Mouse (Mus musculus) gastrocnemius, postnatal 10 days (tissue): ENCODE measurements around the gene Sema4b. TPM values are rescaled to one million over a fixed set of nuclear protein-coding genes. Genes with fewer than 3 reads are reported as not detected.

Experiments used
- DNase-seq: peaks from one replicate; pipeline ENCODE4 v3.0.0; 2021; ENCODE audit warnings: mixed read lengths
- total RNA-seq, 2 experiments: library from RNA; stranded (reverse); gene quantifications; 2 replicates each; pipeline ENCODE4 v1.2.3; 2021

Sema4b gene
- total RNA-seq, 2 experiments from 2014 or later: 2.9 to 4.2 TPM

GRCm38 (mm10) chr7:80268897-80269750, 82.5 kb downstream of the Sema4b start, which contains the start of gene Vps33b:
Gene Vps33b (plus strand): TSS chr7:80269649.
- DNase-seq: peak; percentile 99

- peak; percentile 44 for DNase-seq
Measured at GRCm38 (mm10) chr7:80269751-80270255, 83.2 kb downstream of the Sema4b start.

- DNase-seq: no peak
Measured at GRCm38 (mm10) chr7:80273456-80273855, 86.8 kb downstream of the Sema4b start.

Other genes with a start within 250 kb of the Sema4b start
- gene Zfp710, start 162.0 kb upstream of the Sema4b start, total RNA-seq: 10 to 100 TPM; 14.2 to 16.7 TPM
- gene Idh2, start 71.4 kb upstream of the Sema4b start, total RNA-seq: 100 to 1,000 TPM; 244 to 271 TPM
- gene Cib1, start 46.0 kb downstream of the Sema4b start, total RNA-seq: 10 to 100 TPM; 10.7 to 12.5 TPM
- 1 to 10 TPM; 1.8 to 2.1 TPM for gene Gdpgp1, start 46.0 kb downstream of the Sema4b start, total RNA-seq
- gene Ttll13, start 59.5 kb downstream of the Sema4b start, total RNA-seq: under 1 TPM; 0.14 to 0.20 TPM
- 10 to 100 TPM; 20.2 to 20.3 TPM for gene Ngrn, start 74.4 kb downstream of the Sema4b start, total RNA-seq
- gene Vps33b, start 82.8 kb downstream of the Sema4b start, total RNA-seq: 1 to 10 TPM; 5.7 to 6.3 TPM
- 10 to 100 TPM; 18.4 to 23.2 TPM for gene Prc1, start 107.6 kb downstream of the Sema4b start, total RNA-seq
- 10 to 100 TPM in 1 of 2 experiments, 1 to 10 TPM in 1; 6.6 to 11.3 TPM for gene Rccd1, start 137.6 kb downstream of the Sema4b start, total RNA-seq
- 10 to 100 TPM; 11.8 to 16.4 TPM for gene Unc45a, start 154.2 kb downstream of the Sema4b start, total RNA-seq
- 10 to 100 TPM; 39.9 to 45.0 TPM for gene Hddc3, start 156.3 kb downstream of the Sema4b start, total RNA-seq
- gene Man2a2, start 184.5 kb downstream of the Sema4b start, total RNA-seq: 10 to 100 TPM; 92.2 to 97.2 TPM
- gene Fes, start 201.1 kb downstream of the Sema4b start, total RNA-seq: 10 to 100 TPM in 1 of 2 experiments, 1 to 10 TPM in 1; 9.4 to 12.1 TPM
- gene Furin, start 218.6 kb downstream of the Sema4b start, total RNA-seq: 10 to 100 TPM; 63.1 to 68.1 TPM